Mouse (Mus musculus) layer of hippocampus, postnatal 25 days (tissue): Measurements from ENCODE around the gene Crk. TPM values are rescaled to one million over a fixed set of nuclear protein-coding genes. Genes with fewer than 3 reads are reported as not detected.

Experiments used
- DNase-seq, 2 experiments: peaks; one replicate each; pipeline ENCODE4 v3.0.0; 2022; ENCODE audit warnings: mixed read lengths in 2 of 2, low spot score in 1 of 2; ENCODE audit errors: extremely low spot score in 1 of 2
- total RNA-seq, 2 experiments: library from RNA; stranded (reverse); gene quantifications; 2 replicates each; pipeline ENCODE4 v1.2.3; 2021

The Crk gene
- total RNA-seq, 2 experiments from 2014 or later: 118 to 134 TPM

DNA sequence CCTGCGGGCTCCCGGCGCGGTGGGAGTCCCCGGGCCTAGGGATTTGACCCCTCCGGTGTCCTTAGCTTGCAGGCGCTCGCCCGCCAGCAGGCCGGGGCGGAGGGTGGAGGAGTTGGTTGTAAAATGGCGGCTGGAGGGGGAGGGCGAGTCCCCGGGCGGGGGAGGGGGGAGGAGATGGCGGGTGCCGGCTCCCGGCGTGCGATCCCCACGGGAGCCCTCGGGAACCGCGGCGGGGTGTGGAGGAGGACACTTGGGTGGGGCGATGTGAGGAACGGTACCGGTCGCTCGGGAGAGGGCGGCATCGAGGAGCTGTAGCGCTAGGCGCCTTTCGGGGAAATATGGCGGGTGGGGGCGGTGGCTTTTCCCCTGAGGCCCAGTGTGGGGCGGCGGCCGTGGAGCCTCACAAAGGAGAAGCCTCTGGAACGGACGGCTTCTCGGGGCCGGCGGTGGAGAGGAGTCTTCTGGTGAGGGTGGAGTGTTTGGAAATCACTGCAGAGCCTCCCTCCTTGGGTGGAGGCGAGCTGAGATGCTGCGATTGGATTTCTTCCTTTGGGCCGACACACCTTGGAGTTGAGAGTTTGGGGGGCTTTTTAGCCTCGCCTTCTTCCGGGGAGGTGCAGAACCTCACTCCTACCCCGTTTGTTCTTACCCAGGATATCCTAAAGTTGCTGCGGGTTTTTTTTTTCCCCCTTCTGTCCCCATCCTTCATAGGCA lies 54.3 kb downstream of the Crk start:
- no peak for DNase-seq

DNA sequence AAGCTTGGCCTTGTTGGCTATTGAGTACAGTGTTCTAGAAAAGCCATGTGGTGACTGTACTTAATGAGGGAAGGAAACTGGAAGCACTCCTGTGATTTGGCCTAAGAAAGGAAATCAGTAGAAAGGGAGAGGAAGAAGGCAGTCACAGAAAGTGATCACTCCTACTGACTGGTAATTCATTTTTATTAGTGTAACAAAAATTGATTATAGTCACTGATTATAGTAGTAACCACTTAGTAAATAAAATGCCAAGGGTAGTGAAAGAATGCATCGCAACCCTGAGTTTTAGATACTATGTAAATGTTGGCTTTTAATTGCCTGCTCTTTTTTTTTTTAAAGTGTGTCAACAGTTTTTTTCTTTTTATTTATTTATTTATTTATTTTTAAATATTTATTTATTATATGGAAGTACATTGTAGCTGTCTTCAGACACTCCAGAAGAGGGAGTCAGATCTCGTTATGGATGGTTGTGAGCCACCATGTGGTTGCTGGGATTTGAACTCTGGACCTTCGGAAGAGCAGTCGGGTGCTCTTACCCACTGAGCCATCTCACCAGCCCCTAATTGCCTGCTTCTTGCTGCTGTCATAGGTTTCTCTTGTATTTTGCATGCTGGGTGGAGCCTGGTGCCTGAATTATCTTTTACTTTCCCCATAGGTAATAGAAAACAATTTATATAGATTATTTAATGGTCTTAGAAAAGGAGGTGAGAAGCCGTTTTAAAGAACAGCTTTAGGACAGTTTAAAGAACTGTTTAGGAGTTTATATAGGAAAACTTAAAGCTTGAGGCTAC lies 56.6 kb downstream of the Crk start:
- DNase-seq: no peak

DNA sequence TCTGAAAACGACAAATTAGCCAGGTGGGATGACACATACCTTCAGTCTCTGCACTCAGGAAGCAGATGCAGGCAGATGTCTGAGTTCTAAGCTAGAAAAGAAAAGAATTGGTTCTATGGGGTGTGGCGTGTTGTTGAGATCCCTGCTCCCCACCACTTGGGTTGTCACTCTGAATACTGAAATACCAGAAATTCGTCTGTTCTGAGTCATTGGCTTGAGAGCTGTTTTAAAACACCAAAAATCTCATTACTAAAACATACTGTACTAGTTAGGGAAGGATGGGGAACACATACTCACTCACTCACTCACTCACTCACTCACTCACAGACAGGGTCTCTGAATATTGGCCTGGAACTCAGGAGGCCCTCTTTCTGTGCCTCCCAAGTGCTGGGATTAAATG lies 57.9 kb downstream of the Crk start:
- no peak for DNase-seq

DNA sequence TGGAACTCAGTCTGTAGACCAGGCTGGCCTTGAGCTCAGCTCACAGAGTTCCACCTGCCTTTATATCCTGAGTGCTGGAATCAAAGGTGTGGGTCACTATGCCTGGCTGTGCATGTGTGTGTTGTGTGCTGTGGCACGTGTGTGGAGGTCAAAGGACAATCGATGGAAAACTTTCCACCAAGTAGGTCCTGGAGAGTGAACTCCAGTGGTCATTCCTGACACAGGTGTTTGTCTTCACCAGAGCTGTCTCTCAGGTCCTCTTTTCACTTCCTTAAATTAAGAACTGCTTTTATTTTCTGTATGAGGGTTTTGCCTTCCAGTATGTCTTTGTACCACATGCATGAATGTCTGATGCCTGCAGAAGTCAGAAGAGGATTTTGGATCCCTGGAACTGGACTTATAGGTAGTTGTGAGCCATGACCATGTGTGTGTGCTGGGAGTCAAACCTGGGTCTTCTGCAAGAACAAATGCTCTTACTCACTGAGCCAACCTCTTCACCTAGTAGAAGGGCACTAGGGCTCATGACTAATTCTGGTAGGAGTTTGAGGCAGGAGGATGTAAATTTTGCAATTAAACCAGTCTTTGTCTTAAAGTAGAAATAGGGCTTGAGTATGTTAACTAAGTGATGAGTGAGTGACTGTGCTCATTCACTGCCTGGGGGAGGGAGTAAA lies 58.9 kb downstream of the Crk start:
- DNase-seq: no peak

DNA sequence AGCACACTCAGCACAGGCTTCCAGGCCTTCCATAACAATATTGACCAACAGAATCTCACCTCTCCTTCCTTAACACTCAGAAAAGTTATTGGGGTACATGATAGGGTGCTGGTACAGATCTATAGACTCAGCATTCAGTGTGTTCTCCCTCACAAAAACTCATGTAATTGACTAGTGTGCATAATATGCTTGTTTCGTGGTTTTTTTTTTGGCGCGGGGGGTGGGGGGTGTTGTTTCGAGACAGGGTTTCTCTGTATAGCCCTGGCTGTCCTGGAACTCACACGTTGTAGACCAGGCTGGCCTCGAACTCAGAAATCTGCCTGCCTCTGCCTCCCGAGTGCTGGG lies 59.4 kb downstream of the Crk start:
- DNase-seq: no peak

DNA sequence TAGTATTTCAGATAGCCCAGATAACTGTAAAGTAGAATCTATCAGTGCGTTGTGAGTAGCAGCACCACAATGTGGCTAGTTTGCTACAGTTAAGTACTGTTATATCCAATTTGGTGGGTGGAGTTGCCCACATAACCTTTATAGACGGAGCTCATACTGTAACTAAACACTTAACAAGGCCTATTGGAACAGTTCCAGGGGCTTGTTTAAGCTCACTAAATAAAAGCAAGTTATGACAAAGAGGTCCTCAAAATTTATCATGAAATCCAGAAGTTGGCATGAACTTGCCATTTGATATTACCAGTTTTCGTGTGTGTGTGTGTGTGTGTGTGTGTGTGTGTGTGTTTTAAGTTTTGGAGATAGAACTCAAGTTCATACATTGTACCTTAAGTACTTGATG lies 61.1 kb downstream of the Crk start:
- no peak for DNase-seq

DNA sequence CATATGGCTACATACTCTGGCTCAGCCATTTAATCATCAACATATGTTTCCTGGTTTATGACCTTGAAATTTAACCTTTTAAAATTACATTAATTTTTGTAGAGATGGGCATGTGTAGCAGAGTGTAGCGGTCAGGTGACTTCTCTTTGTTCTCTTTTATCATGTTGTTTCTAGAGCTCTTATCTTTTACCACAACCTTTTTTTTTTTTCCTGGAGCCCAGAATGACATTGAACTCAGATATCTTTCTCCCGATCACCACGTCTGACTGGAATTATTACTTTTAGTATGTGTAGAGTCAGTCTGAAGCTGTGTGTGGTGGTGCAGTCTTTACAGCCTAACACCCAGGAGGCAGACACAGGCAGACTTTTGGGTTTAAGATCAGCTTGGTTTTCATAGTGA lies 62.6 kb downstream of the Crk start:
- DNase-seq: no peak

DNA sequence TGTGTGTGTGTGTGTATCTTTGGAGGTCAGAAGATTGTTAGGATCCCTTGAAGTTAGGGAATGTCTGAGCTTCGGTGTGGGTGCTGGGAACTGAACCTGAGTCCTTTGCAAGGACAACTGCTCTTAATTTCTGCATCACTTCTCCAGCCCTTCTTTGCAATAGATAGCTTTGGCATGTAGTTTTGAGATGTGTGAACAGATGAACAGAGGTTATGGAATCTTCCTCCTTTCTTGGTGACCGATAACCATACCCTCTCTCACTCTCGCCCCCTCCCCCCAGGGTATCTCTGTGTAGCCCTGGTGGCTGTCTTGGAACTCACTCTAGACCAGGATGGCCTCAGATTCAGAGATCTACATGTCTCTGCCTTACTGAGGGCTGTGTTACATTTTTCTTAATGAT lies 65.7 kb downstream of the Crk start:
- no peak for DNase-seq

DNA sequence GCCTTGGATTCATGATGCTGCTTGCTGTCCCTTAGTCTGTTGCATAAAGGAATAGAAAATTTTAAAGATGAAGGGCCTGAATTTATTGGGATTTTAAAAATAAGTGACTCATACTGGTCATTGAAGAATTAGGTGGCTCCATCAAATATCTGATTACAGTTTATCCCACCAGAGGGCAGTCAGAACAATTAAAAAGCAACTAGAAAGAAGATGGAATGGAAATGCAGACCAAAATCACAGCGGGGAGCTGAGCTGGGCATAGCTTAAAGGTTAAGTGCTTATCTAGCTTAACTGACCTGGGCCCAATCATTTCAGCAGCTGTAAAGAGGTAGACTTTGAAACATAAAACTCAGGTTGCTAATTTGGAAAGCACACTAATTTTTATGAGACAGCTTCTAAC lies 71.5 kb downstream of the Crk start:
- no peak for DNase-seq

DNA sequence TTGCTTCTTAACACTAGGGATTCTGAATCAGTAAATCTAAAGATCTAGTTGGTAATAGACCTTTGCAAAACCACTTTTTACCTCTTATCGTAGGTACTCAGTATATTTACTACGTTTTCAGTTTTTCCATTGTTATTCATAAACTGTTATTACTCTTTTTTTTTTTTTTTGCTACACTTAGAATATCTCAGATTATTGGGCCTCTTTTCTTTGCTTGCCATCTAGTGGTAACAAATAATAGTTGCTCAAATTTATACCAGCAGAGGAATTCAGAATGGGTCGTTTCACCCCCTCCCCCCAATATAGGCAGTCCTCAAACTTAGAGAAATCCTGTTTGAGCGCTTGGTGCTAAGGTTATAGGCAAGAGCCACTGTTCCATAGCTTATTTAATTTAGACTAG lies 72.0 kb downstream of the Crk start:
- DNase-seq: no peak

Other genes with a start within 250 kb of the Crk start
- under 1 TPM; 0.39 to 0.59 TPM for gene Serpinf2, start 239.7 kb upstream of the Crk start, total RNA-seq
- gene Wdr81, start 224.5 kb upstream of the Crk start, total RNA-seq: 10 to 100 TPM; 21.9 to 22.7 TPM
- under 1 TPM; 0.59 to 0.87 TPM for gene Tlcd2, start 217.5 kb upstream of the Crk start, total RNA-seq
- gene Prpf8, start 192.4 kb upstream of the Crk start, total RNA-seq: 100 to 1,000 TPM; 125 to 129 TPM
- gene Rilp, start 169.2 kb upstream of the Crk start, total RNA-seq: 1 to 10 TPM; 1.7 to 3.1 TPM
- gene Scarf1, start 165.7 kb upstream of the Crk start, total RNA-seq: 1 to 10 TPM; 1.4 to 1.6 TPM
- 10 to 100 TPM; 49.8 to 54.2 TPM for gene Slc43a2, start 147.6 kb upstream of the Crk start, total RNA-seq
- 100 to 1,000 TPM; 281 to 305 TPM for gene Pitpna, start 91.2 kb upstream of the Crk start, total RNA-seq
- gene Inpp5k, start 48.3 kb upstream of the Crk start, total RNA-seq: 10 to 100 TPM; 40.6 to 46.7 TPM
- gene Myo1c, start 28.8 kb upstream of the Crk start, total RNA-seq: 10 to 100 TPM; 11.8 to 18.6 TPM
- gene Ywhae, start 53.6 kb downstream of the Crk start, total RNA-seq: 1,000 to 10,000 TPM; 1,088 to 1,203 TPM
- gene Doc2b, start 116.8 kb downstream of the Crk start, total RNA-seq: 100 to 1,000 TPM; 107 to 111 TPM